Mouse (Mus musculus) limb, embryonic 15.5 days (tissue): Measurements from ENCODE around the gene Usp54. TPM values are rescaled to one million over a fixed set of nuclear protein-coding genes. Genes with fewer than 3 reads are reported as not detected.
"Not testable (repeated sequence)": the region's sequence is repeated elsewhere in the genome, so short reads cannot be mapped to it uniquely, and the experiment has no call there.

ENCODE experiments used
- ATAC-seq: fragments of 200-750 bp; cut with Nextera tagmentation; 2 replicates; pipeline ENCODE4 v1.8.0; 2017; ENCODE audit warnings: low read depth, moderate TSS enrichment; ENCODE audit not compliant: insufficient number of reproducible peaks, low FRiP score, low TSS enrichment
- H3K27ac ChIP-seq: fragments of 300-500 bp; sonication (generic); 2 replicates; pipeline ENCODE4 v1.5.1; 2015; ENCODE audit warnings: moderate library complexity, mild to moderate bottlenecking, inconsistent platforms
- H3K27me3 ChIP-seq: fragments of 300-500 bp; sonication (generic); 2 replicates; pipeline ENCODE4 v1.6.1; 2015; ENCODE audit warnings: inconsistent platforms
- H3K36me3 ChIP-seq: fragments of 300-500 bp; sonication (generic); 2 replicates; pipeline ENCODE4 v1.6.1; 2015; ENCODE audit warnings: inconsistent platforms
- H3K4me1 ChIP-seq: fragments of 300-500 bp; sonication (generic); 2 replicates; pipeline ENCODE4 v1.6.1; 2015; ENCODE audit warnings: inconsistent platforms
- H3K4me2 ChIP-seq: fragments of 300-500 bp; sonication (generic); 2 replicates; pipeline ENCODE4 v1.6.1; 2015; ENCODE audit warnings: mild to moderate bottlenecking, inconsistent platforms
- H3K4me3 ChIP-seq: fragments of 300-500 bp; sonication (generic); 2 replicates; pipeline ENCODE4 v1.5.1; 2015; ENCODE audit warnings: mild to moderate bottlenecking, inconsistent platforms
- H3K9ac ChIP-seq: fragments of 300-500 bp; sonication (generic); 2 replicates; pipeline ENCODE4 v1.6.1; 2015; ENCODE audit warnings: inconsistent platforms
- H3K9me3 ChIP-seq: fragments of 300-500 bp; sonication (generic); 2 replicates; pipeline ENCODE4 v1.6.1; 2016; ENCODE audit warnings: inconsistent platforms
- WGBS: fragments of 180-500 bp; shearing (Covaris S2); methylation state at CpG from one replicate; pipeline ENCODE4 v1.1.7; 2015; 5-methylcytosine and 5-hydroxymethylcytosine counted together
- polyA plus RNA-seq: library from polyadenylated mRNA; unstranded; fragments of >200 nt; fragmentation: Nextera tagmentation; extraction: Ambion mirVana; gene quantifications from 2 replicates; pipeline ENCODE4 v1.2.1, GENCODE M21; 2015

The Usp54 gene
- polyA plus RNA-seq, 1 experiment from 2014 or later, result 7.2 TPM

- Histone ChIP-seq H3K4me2 (no peak overlapping the region), H3K27me3 (no peaks in the 10 kb centered on the region), H3K4me3 (no peak overlapping the region), H3K27ac (no peak overlapping the region), H3K36me3 (no peaks in the 10 kb centered on the region), H3K9me3 (no peaks in the 10 kb centered on the region), H3K9ac (no peak overlapping the region), H3K4me1 (no peaks in the 10 kb centered on the region)
- ATAC-seq, result 0 out of 2 replicates have a peak, but pooled peaks have one; percentile 36
- WGBS, result 63% methylated on average over 4 of the region's 4 CpGs
These were observed 10.9 kb upstream of the Usp54 start for GRCm38 (mm10) chr14:20651722-20652256.

- ATAC-seq, result no peak
- H3K27ac ChIP-seq, result no peak overlapping the region
- no peaks in the 10 kb centered on the region for H3K27me3 ChIP-seq
- H3K4me3 ChIP-seq, result no peak overlapping the region
- H3K9me3 ChIP-seq, result no peaks in the 10 kb centered on the region
- no peaks in the 10 kb centered on the region for H3K4me1 ChIP-seq
- 70% methylated on average over 2 of the region's 2 CpGs for WGBS
- H3K4me2 ChIP-seq, result no peak overlapping the region
- H3K36me3 ChIP-seq, result no peaks in the 10 kb centered on the region
- no peak overlapping the region for H3K9ac ChIP-seq
These were observed 10.1 kb upstream of the Usp54 start for GRCm38 (mm10) chr14:20651000-20651399.

GRCm38 (mm10) chr14:20646381-20646780 lies 5.5 kb upstream of the Usp54 start:
- Histone ChIP-seq H3K4me2 (no peak overlapping the region), H3K9ac (no peak overlapping the region), H3K27me3 (no peaks in the 10 kb centered on the region), H3K36me3 (no peaks in the 10 kb centered on the region), H3K9me3 (no peaks in the 10 kb centered on the region), H3K4me3 (no peak overlapping the region), H3K27ac (no peak overlapping the region), H3K4me1 (no peaks in the 10 kb centered on the region)
- ATAC-seq, result no peak

- 43% methylated on average over 3 of the region's 3 CpGs for WGBS
- Histone ChIP-seq H3K4me3 (no peak overlapping the region), H3K27ac (no peak overlapping the region), H3K4me1 (no peaks in the 10 kb centered on the region), H3K9ac (no peak overlapping the region), H3K9me3 (no peaks in the 10 kb centered on the region), H3K4me2 (no peak overlapping the region), H3K27me3 (no peaks in the 10 kb centered on the region), H3K36me3 (no peaks in the 10 kb centered on the region)
- ATAC-seq, result no peak
These were observed 4.7 kb upstream of the Usp54 start for GRCm38 (mm10) chr14:20645547-20645946.

DNA sequence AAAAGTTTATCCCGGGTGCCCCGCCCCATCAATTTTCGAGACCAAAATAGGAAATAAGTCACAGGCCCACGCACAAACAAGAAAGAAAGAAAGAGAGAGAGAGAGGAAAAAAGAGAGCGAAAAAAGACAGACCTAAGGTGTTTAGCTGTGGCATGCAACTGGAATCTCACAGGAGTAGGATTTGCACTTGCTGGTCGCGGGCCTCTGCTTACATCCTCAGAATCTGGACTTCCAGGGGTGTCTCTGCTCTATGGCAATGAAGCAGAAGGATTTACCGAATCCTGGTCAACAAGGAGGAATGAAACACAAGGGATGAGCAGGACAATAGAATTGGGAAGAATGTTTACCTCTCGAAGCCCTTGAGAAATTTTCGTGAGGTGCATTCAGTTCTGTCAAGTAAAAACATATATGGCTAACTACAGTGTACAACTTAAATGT lies 594 bp upstream of the Usp54 start:
- peak overlapping the region; percentile 75 for H3K4me3 ChIP-seq
- no peaks in the 10 kb centered on the region for H3K27me3 ChIP-seq
- no peak for ATAC-seq
- H3K36me3 ChIP-seq, result no peaks in the 10 kb centered on the region
- WGBS, result 18% methylated on average over 10 of the region's 10 CpGs
- H3K9ac ChIP-seq, result peak overlapping the region; percentile 84
- peak overlapping the region; percentile 48 for H3K4me2 ChIP-seq
- H3K9me3 ChIP-seq, result no peaks in the 10 kb centered on the region
- peak overlapping the region; percentile 94 for H3K27ac ChIP-seq
- H3K4me1 ChIP-seq, result peaks cover 5% of the 10 kb centered on the region

DNA sequence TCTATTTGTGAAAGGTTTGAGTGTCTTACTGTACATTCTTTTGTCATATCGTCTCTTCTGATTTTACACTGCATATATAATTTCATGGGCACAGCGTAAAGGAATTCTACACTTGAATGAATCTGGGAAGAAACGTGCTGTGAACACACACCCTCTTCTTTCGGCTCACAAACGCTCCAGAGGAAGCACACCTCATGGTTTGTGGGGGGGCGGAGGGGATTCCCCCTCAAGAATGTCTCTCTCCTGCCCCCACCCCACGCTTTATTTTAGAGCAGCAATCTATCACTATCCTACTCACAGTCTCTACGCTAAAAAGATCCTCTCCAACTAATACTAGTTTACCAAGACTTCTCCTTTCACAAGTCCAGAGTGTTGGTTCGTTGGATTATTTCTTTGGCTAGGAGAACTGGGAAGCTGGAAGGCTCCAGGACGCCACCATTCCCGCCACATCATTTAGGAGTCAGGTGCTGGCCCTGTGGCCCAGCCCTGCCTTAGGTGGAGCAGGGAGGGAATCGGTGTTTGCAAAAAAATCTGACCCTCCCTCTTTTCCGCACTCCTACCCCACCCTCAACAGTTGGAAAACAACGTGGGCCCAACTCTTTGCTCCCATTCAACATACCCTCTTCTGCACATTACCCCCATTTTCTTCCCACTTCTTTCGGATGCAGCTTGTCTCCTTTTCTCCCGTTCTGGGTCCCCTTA lies 794 bp downstream of the Usp54 start:
- peak overlapping the region; percentile 75 for H3K4me3 ChIP-seq
- ATAC-seq, result peak; percentile 26; the same call in 1 of the 2 replicates
- H3K9ac ChIP-seq, result peak overlapping the region; percentile 84
- H3K27me3 ChIP-seq, result no peaks in the 10 kb centered on the region
- H3K4me2 ChIP-seq, result peak overlapping the region; percentile 76
- H3K4me1 ChIP-seq, result peaks cover 5% of the 10 kb centered on the region
- H3K27ac ChIP-seq, result peak overlapping the region; percentile 94
- WGBS, result 1% methylated on average over 16 of the region's 16 CpGs
- no peaks in the 10 kb centered on the region for H3K36me3 ChIP-seq
- no peaks in the 10 kb centered on the region for H3K9me3 ChIP-seq

GRCm38 (mm10) chr14:20638702-20639101 lies 2.2 kb downstream of the Usp54 start:
- Histone ChIP-seq H3K9ac (no peak overlapping the region), H3K4me3 (no peak overlapping the region), H3K4me2 (no peak overlapping the region), H3K27ac (no peak overlapping the region), H3K4me1 (peaks cover 5% of the 10 kb centered on the region), H3K9me3 (no peaks in the 10 kb centered on the region), H3K27me3 (no peaks in the 10 kb centered on the region), H3K36me3 (no peaks in the 10 kb centered on the region)
- ATAC-seq, result no peak
- 89% methylated on average over 6 of the region's 6 CpGs for WGBS

DNA sequence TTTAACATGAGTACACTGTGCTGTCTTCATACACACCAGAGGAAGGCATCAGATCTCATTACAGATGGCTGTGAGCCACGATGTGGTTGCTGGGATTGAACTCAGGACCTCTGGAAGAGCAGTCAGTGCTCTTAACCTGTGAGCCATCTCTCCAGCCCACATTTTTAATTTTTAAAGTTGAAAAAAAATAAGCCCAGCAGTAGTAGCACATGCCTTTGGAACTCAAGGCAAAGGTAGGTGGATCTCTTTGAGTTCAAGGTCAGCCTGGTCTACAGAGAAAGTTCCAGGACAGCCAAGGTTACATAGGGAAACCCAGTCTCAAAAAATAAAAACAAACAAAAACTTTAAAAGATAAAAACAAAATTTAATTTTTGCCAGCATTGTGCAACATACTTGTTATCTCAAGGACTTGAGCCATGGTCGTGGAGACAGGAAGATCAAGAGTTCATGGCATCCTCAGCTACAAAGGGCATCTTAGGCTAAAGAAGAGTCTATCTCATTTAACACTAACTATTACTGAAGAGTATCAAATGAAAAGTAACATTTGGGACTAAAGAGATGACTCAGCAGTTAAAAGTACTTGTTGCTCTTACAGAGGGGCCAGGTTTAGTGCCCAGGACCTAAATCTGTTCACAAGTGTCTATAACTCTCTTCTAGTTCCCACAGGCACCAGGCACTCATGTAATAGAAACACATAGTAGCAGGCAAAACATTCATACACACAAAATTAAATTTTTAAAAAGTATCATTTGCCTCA lies 2.9 kb downstream of the Usp54 start:
- Histone ChIP-seq H3K9me3 (no peaks in the 10 kb centered on the region), H3K4me3 (no peak overlapping the region), H3K4me2 (no peak overlapping the region), H3K4me1 (peaks cover 5% of the 10 kb centered on the region), H3K27ac (no peak overlapping the region), H3K36me3 (no peaks in the 10 kb centered on the region), H3K9ac (no peak overlapping the region), H3K27me3 (no peaks in the 10 kb centered on the region)
- 79% methylated on average over 2 of the region's 2 CpGs for WGBS
- no peak for ATAC-seq

GRCm38 (mm10) chr14:20636968-20637367 lies 3.9 kb downstream of the Usp54 start:
- H3K9me3 ChIP-seq, H3K9ac ChIP-seq, H3K27ac ChIP-seq, H3K4me1 ChIP-seq, H3K4me2 ChIP-seq, H3K27me3 ChIP-seq, H3K36me3 ChIP-seq, H3K4me3 ChIP-seq, ATAC-seq: not testable (repeated sequence)
- WGBS, result 97% methylated on average over 3 of the region's 3 CpGs

GRCm38 (mm10) chr14:20635546-20635945 lies 5.3 kb downstream of the Usp54 start:
- Histone ChIP-seq H3K9ac (no peak overlapping the region), H3K4me3 (no peak overlapping the region), H3K27ac (no peak overlapping the region), H3K27me3 (no peaks in the 10 kb centered on the region), H3K4me2 (no peak overlapping the region), H3K36me3 (no peaks in the 10 kb centered on the region), H3K4me1 (peaks cover 5% of the 10 kb centered on the region), H3K9me3 (no peaks in the 10 kb centered on the region)
- ATAC-seq, result no peak
- WGBS, result 88% methylated on average over 2 of the region's 2 CpGs

- no peak overlapping the region for H3K9ac ChIP-seq
- no peak overlapping the region for H3K27ac ChIP-seq
- no peak overlapping the region for H3K4me2 ChIP-seq
- 36% methylated on average over 4 of the region's 4 CpGs for WGBS
- no peak for ATAC-seq
- H3K9me3 ChIP-seq, result no peaks in the 10 kb centered on the region
- no peaks in the 10 kb centered on the region for H3K36me3 ChIP-seq
- no peaks in the 10 kb centered on the region for H3K27me3 ChIP-seq
- H3K4me3 ChIP-seq, result no peak overlapping the region
- H3K4me1 ChIP-seq, result no peaks in the 10 kb centered on the region
These were observed 9.6 kb downstream of the Usp54 start for GRCm38 (mm10) chr14:20631253-20631652.

- Histone ChIP-seq H3K4me1 (peaks cover 6% of the 10 kb centered on the region; the same call in 1 of the 2 replicates), H3K4me2 (no peak overlapping the region), H3K9ac (no peak overlapping the region), H3K27ac (no peak overlapping the region), H3K4me3 (no peak overlapping the region), H3K27me3 (no peaks in the 10 kb centered on the region), H3K36me3 (no peaks in the 10 kb centered on the region), H3K9me3 (no peaks in the 10 kb centered on the region)
- no peak for ATAC-seq
- 51% methylated on average over 3 of the region's 3 CpGs for WGBS
These were observed 13.9 kb downstream of the Usp54 start for GRCm38 (mm10) chr14:20626971-20627370.
